Mouse (Mus musculus) right cerebral cortex, adult 18-20 months (tissue): ENCODE measurements around the gene Asic1.
A peak's percentile ranks its signal among the peaks of the same experiment; 100 is the strongest.

Experiments used
- DNase-seq: peaks from one replicate; pipeline ENCODE4 v3.0.0; 2022; ENCODE audit warnings: mixed read lengths

The Asic1 gene

GRCm38 (mm10) chr15:99703104-99703503, 32.9 kb downstream of the Asic1 start:
- no peak for DNase-seq

GRCm38 (mm10) chr15:99703676-99704040, 33.5 kb downstream of the Asic1 start:
- DNase-seq, result no peak

GRCm38 (mm10) chr15:99704041-99704681, 34.0 kb downstream of the Asic1 start:
- DNase-seq, result peak; percentile 71

GRCm38 (mm10) chr15:99704881-99705280, 34.7 kb downstream of the Asic1 start:
- DNase-seq, result no peak

GRCm38 (mm10) chr15:99705440-99706048, 35.4 kb downstream of the Asic1 start, which contains the start of gene Gm17349:
Gm17349 (minus strand) TSS chr15:99705490.
- DNase-seq, result no peak

- DNase-seq, result no peak
Measured at GRCm38 (mm10) chr15:99708176-99708575, 38.0 kb downstream of the Asic1 start.

GRCm38 (mm10) chr15:99710221-99711190, 40.3 kb downstream of the Asic1 start:
- DNase-seq, result no peak

- DNase-seq, result no peak
Measured at GRCm38 (mm10) chr15:99711491-99711890, 41.3 kb downstream of the Asic1 start.

GRCm38 (mm10) chr15:99712666-99713559, 42.7 kb downstream of the Asic1 start:
- no peak for DNase-seq

GRCm38 (mm10) chr15:99713569-99713968, 43.4 kb downstream of the Asic1 start:
- no peak for DNase-seq

GRCm38 (mm10) chr15:99714206-99714605, 44.0 kb downstream of the Asic1 start:
- DNase-seq, result no peak

GRCm38 (mm10) chr15:99714858-99715257, 44.7 kb downstream of the Asic1 start:
- DNase-seq, result peak; percentile 92

GRCm38 (mm10) chr15:99715361-99715865, 45.2 kb downstream of the Asic1 start:
- peak; percentile 85 for DNase-seq

GRCm38 (mm10) chr15:99715982-99716746, 46.0 kb downstream of the Asic1 start:
- no peak for DNase-seq

- DNase-seq, result no peak
Measured at GRCm38 (mm10) chr15:99716814-99717213, 46.6 kb downstream of the Asic1 start.

GRCm38 (mm10) chr15:99717386-99718334, 47.5 kb downstream of the Asic1 start, which contains the start of gene Gpd1:
Gpd1 (plus strand) TSS chr15:99717515.
- DNase-seq, result peak; percentile 83

GRCm38 (mm10) chr15:99718461-99719021, 48.4 kb downstream of the Asic1 start:
- DNase-seq, result no peak

- no peak for DNase-seq
Measured at GRCm38 (mm10) chr15:99719865-99720264, 49.7 kb downstream of the Asic1 start.

- no peak for DNase-seq
Measured at GRCm38 (mm10) chr15:99721921-99722743, 52.0 kb downstream of the Asic1 start.
